Mouse (Mus musculus): Measurements from ENCODE around the gene Atp6v1e2.

- TF ChIP-seq CEBPB (IDR thresholded peaks at IDR 0.05; ENCODE audit: low read depth) (no peak), CTCF (IDR thresholded peaks at IDR 0.05; ENCODE audit: control insufficient read depth, insufficient read depth, insufficient read length) (no peak), USF1 (IDR thresholded peaks at IDR 0.05; ENCODE audit: low read depth) (no peak), MYOG (IDR thresholded peaks at IDR 0.05; ENCODE audit: control insufficient read depth, extremely low read depth, insufficient read length) (no peak), MAX (IDR thresholded peaks at IDR 0.05) (no peak)
Measured at GRCm38 (mm10) chr17:86917048-86917447, 30.6 kb downstream of the Atp6v1e2 start, which contains the start of gene Tmem247.
